Mouse (Mus musculus) left cerebral cortex, postnatal 36 days (tissue): ENCODE measurements around the gene Clstn3. TPM values are rescaled to one million over a fixed set of nuclear protein-coding genes. Genes with fewer than 3 reads are reported as not detected.

Source experiments
- DNase-seq, 2 experiments: peaks; one replicate each; pipeline ENCODE4 v3.0.0; 2021 to 2022; ENCODE audit warnings: low spot score in 2 of 2, mixed read lengths in 1 of 2
- intact Hi-C: fragments of 180-260 bp; cut with DNase I; formaldehyde crosslinking; loops from one replicate; pipeline ENCODE4 v1.15.1; 2025
- total RNA-seq, 2 experiments: library from RNA; stranded (reverse); gene quantifications; 2 replicates each; pipeline ENCODE4 v1.2.3; 2021

The Clstn3 gene
- total RNA-seq, 2 experiments from 2014 or later, result 362 to 401 TPM

DNA sequence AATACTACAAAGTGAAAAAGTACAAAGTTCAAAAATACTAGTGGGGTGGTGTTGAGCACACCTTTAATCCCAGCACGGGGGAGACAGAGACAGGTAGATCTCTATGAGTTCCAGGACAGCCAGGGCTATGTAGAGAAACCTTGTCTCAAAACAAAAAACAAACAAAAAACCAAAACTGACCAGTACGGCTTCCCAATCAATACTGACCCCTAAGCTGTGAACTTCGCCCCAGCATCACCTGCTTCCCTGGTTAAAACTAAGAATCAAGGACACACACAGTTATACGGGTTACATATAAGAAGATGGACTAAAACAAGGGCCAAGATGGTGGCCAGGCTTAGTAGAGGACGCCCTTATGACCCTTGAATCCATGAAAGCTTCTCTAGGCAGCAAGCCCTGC lies 8.4 kb downstream of the Clstn3 start:
- intact Hi-C loops, result no loop called here

DNA sequence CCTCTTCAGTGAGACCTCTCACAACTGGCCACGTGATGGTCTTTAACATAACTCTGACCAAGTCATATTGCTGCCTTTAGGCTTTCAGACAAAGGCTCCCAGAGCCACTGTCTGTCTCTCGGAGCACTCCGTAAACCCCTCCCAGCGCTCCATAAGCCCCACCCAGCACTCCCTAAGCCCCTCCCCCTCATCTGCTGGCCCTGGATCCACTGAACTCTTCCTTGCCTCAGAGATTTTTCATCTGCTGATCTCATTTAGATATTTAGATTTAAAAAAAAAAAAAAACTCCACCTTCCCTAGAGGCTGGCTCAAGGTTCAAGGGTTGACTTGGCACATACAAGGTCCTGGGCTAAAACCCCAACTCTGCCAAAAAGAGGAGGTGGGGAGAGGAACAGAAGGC lies 10.8 kb downstream of the Clstn3 start:
- intact Hi-C loops, result no loop called here
- DNase-seq, result no peak

More for the DNA sequence above, 8.4 kb downstream of the Clstn3 start:
- DNase-seq, result no peak

DNA sequence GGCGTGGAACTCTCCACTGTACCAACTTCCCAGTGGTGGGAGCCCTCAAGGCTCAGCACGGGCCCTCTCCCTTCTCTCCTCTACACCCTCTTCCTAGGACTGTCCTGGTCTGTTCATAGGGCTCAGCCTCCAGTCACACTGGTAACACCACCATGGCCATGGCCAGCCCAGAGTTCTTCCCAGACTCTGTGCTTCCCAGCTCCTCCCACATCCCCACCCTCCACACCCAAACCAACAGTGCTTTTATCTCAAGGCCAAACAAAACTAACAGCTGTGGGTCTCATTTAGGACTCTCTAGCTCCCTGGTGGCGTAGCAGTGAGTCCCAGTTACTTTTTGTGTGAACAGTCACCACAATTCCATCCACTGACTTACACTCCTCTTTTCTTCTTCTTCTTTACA lies 12.6 kb downstream of the Clstn3 start:
- intact Hi-C loops, result no loop called here
- DNase-seq, result no peak

DNA sequence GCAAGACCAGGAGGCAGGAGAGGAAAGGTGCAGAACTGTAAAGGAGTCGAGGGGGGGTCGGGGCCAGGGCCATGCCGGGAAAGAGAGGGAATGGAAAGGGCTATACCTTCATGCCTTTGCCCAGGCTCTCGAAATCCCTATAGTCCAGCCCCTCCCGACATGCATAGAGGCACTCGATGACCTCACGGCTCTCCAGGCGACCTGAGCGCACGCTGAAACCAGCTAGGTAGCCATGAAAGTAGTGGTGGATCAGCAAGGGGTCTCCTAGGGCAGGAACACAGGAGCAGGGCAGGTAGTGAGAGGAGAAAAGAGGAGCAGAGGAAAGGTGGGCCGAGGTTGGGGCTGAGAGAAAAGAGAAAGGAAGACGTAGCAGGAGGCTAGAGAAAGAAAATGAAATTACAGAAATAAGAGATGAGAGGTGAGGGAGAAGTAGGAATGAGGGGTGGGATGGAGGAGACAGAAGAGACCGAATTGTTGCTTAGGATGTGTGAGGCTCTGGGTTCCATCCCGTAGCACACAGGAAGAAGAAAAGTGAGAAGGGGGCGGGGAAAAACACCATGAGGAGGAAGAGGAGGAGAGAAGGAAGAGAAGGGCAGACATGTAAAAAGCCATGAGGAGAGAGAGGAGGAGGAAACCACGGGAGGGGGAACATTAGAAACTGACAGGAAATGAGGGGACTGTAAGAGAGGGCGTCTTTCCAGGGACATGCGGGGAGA lies 14.8 kb downstream of the Clstn3 start:
- intact Hi-C loops, result loop anchor here (1.0 kb wide), 1 partner anchor 35 kb away; the partner anchor contains the start of gene Pex5
- DNase-seq, result no peak

DNA sequence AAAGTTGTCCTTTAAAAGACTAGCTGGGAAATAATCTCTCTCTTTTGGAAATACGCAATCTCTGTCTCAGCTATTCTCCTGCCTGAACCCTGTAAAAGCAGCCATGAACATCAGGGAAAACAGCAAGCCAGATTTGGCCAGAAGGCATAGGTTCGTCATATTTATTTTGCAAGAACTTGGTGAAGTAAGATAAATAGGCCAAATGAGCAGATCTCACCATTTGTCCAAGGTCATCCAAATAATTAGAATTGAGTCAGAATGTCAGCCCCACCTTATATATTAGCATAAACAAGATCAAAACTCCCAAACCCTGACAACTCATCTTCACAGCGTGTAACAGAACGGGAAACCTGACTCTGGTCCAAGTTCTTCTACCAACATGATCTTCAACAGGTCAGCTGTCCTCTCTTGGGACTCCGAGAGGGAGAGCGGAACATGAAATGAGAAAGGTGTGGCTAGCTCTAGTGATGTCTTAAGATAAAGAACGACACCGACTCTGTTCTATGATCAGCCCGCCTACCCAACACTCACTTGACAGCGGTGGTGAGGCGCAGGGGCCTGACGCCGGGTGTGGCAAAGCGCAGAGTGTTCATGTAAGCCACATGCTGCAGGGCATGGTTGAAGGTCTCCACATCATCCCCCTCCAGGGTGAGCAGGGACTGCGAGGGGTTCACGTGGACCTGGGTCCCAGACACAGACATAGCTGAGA lies 15.5 kb downstream of the Clstn3 start:
- intact Hi-C loops, result loop anchor here (1.0 kb wide), 1 partner anchor 34 kb away; the partner anchor contains the start of gene Pex5
- DNase-seq, result no peak

DNA sequence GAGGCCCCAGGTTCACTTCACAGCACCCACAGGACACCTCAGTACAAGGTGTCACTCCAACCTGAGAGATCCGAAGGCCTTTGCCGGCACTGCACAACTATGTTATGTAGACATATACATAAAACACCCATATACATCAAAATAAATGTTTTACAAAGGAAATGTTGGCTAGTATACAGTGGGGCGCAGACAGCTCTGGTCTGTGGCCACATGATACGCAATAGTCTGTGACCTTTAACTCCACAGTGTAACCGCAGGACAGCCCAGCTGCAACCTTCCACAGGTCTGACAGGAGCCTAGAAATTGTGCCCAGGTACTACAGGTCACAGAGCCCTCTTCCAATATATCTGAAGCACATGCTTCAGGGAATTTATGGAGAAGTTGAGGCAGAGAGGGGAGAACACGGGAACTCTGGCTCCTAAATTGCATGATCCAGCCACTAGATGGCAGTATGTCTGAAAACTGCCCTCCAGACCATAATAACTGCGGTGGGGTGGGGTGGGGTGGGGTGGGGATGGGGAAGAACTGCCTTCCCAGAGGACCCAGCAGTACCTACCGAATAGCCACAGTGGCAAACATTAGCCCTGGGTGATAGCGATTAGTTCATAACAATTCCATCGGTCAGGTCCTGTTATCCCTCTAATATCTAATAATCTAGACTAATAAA lies 16.3 kb downstream of the Clstn3 start:
- intact Hi-C loops, result no loop called here
- no peak for DNase-seq

DNA sequence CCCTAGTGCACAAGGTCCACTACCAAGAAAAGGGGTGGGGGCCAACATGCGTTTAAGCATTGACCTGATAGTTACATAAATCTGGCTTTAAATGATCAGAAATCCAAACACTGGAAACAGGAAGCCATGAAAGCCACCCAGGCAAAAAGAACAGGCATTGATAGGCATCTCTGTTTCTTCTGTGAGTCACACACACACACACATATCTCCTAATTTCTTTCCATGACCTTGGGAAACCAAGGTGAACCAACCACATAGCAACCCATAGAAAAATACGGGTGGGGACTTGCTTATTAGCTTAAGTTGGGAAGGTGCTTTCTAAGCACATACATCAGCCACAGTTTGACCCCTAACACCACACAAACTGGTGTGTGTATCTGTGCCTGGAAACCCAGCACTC lies 17.2 kb downstream of the Clstn3 start:
- no peak for DNase-seq
- intact Hi-C loops, result no loop called here

DNA sequence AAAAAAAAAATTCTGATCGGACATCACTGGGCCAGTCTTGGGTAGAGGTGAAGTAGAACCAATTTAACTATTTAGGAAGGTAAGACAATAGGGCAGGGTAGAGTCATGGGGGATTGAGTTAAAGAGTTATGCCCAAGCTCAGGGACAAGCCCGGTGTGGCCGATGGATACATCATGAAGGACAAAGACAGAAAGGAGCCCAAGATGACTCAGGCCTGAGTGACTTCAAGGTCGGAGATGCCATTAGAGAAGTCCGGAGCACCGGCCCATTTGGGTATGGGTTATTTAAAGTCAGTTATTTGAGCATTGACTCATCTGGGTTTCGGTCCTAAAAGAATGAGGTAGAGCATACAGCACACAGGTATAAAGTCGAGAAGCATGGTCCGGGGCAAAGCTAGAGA lies 18.1 kb downstream of the Clstn3 start:
- DNase-seq, result no peak
- intact Hi-C loops, result no loop called here

DNA sequence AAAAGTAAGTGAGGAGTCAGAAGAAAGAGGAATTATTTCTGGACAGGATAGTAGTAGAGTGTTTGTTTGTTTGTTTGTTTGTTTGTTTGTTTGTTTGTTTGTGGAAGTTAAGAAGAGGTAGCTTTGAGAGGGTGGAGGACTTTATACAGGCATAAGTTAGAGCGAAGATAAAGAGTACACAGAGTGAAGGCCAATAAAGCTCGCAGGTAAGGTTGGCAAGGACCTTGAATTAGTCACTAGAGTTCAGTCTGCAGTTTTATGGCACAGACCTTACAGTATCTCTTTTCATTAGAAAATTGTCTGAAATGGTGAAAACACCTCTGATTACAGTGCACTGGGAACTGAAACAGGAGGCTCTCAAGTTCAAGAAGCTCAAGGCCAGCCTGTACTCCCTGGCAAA lies 18.6 kb downstream of the Clstn3 start:
- DNase-seq, result no peak
- intact Hi-C loops, result no loop called here

DNA sequence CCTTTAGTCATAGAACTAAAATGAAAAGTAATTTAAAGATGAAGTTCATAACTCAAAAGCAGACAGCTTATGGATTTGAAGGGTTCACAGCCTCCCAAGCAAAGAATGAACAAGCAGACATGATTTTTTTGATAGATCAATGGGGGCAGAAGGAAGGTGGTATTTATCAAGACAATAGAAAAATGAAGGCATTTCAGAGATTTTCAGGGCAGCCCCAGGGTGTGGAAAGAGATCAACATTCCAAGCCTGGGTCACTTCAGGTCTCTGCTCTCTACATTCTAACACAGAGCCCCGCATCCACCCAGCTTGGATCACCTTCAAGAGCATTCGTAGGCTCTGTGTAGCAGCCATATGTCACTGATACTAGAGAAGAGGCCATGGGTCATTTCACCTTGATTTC lies 21.3 kb downstream of the Clstn3 start:
- DNase-seq, result no peak
- intact Hi-C loops, result no loop called here

DNA sequence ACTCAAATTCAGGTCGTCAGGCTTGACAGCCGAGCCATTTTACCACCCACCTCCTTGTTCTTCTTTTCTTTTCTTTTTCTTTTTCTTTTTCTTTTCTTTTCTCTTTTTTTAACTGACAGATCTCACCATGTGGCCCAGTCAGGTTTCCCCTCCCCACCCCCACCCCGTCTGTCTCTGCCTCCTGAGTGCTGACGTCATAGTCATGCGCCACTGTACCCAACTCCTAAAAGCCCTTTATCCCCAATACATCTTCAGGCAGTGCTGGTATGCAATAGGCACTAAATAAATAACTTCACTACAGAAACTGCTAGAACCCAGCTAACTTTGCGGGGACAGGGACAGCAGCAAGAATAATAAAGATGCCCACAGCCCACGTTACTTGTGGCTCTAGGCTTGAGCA lies 28.3 kb downstream of the Clstn3 start:
- intact Hi-C loops, result no loop called here
- DNase-seq, result no peak

DNA sequence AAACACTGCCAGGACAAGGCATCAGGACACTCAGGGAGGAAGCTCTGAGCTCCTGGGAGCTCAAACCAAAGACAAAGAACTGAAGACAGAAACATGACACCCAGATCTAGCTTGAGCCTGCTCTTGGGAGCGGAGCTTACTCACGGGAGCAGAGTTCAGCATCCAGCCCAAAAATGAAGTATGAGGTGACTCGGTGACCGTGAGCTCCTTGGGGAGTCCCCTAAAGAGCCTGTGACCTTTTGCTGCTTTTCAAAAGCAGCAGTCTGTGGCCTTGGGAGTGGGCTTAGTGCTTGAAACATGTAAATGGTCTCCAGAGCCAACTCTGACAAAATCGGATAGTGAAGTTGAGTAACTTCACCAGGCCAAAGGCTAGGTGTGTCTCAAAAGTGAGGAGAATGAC lies 29.4 kb downstream of the Clstn3 start:
- intact Hi-C loops, result no loop called here
- DNase-seq, result no peak

DNA sequence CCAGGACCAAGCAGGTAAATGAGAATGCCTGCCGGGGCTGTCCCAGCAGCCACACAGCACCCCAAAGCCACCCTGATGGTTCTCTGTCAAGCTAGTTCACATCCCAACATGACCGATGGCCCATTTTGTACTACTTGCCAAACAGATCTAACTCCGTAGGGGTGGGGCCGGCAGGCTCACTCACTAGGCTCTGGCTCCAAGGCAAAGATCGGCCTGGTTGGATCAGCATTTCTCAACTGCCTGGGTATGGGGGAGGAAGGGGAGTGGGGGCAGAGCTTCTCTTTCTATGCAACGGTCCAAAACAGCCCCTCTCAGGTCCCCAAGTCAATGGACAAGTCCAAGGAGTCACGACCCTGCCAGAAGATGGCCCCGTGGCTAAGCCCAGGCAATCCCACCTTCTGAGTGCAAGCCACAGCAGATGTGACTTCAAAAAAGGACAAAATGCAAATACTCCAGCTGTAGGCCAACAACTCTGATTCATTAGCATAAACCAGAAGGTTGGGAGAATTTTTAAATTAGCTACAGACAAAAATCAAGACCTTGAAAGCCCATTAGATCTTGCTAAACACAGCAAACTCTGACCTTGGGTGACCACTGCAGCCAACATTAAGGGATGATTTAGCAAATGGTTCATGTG lies 30.8 kb downstream of the Clstn3 start:
- intact Hi-C loops, result no loop called here
- DNase-seq, result no peak

DNA sequence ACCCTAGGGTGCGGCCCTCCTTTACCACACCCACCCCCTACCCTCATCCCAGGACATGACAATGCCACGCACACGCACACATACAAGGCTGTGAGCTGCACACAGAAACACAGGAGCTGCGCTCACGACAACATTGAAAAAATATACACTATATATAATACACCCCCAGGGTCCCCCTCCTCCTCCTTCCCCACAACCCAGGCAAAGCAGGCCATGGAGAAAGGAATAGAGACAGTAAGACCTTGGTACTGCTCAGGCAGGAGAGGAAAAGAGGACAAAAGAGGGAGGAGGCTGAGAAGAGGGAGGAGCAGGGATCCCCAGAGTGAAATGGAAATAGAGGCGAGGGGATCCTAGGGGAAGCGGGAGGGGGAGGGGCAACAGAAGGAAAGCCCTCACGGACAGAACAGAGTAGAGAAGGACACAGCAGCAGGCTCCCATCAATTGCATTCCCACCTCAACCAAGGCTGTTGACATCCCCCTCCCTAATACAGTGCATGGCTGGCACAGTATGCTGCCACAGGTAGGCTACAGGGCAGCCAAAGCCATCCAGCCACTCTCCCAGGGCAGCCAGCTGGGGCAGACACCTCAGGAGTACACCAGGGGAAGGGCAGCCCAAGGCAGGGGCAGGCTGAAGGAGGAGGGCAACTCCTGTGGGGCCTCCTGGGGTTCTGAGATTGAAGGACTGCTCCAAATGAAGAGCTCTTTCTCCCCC lies 33.7 kb downstream of the Clstn3 start:
- DNase-seq, result no peak
- intact Hi-C loops, result no loop called here

DNA sequence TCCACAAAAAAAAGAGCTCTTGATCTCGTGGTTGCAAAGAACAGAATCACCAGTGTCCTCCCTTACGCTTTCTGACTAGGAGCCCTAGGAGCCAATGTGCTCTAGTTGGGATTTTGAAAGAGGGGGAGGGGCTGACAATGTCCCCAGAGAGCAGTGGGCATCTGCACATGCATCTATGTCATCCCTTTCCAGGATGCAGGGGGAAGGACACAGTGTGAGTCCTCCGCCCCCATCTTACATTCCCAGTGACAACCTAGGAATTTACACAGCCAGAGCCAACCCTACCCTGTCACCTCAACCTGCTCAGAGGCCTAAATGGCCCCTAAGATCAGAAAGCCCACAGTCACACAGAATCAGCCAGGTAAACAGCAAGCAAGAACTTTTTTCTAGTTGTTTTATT lies 34.2 kb downstream of the Clstn3 start:
- intact Hi-C loops, result no loop called here
- DNase-seq, result no peak

DNA sequence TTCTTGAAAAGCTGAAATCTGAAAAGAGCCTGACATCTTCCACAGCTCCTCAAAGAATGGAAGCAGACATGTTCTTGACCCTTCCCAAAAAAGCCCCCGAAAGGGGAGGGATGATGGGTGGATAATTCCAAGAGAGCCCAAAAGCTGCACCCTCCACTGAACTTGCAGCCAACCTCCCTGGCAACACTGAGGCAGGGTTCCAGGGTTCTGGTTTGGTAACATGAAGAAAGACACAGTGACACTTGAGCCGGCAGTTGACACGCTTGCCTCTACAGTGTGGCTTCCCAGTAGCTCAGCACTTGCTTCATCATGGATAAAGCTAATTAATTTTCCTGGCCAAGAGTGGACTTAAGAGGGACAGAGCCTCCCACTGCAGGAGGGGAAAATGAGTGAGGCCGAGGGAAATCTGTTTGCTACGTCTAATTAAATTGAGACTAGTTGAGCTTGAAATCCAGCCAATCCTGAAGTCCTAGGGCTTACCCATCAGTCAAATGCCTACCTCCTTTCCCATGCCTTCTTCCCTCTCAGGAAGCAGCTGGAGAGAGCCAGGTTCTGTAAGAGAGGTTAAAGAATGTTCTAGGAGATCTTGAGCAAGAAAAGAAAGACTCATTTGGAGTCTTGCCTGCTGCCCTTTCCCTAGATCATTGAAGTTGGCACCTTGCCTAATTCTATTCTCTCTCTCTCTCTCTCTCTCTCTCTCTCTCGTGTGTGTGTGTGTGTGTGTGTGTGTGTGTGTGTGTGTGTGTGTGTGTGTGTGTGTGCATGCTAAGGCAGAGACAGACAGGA lies 36.6 kb downstream of the Clstn3 start:
- intact Hi-C loops, result no loop called here
- no peak for DNase-seq

DNA sequence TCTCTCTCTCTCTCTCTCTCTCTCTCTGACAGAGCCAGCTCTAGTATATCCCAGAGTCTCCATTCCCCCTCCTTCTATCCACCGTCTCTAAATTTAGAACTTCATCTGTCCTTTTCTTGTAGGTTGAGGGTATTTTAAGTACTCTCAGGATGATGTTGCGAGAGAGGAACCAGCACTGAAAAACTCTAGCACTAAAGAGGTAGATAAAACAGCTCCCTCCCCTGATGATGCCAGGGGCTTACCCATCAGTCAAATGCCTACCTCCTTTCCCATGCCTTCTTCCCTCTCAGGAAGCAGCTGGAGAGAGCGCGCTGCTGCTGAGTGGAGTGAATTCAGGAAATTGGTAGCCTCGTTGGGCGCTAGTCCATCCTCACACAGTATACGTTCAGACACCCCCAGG lies 37.3 kb downstream of the Clstn3 start:
- intact Hi-C loops, result no loop called here
- DNase-seq, result no peak

DNA sequence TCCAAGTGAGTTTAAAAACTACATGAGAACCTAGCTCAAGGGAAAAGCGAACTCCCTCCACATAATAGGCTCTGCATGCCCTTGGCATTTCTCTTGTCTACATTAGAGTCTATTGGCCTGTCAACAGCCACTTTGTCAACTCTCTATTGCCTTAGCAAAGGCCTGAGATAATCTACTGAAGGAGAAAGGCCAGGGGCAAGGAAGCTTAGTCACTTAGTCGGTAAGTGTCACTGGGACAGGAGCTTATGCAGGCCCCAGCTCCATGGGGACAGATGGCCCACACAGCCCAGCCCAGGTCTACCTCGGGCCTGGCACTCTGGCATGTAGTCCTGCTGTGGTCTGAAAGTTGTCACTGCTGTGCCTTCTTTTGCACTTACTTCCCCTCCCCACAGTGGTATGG lies 38.0 kb downstream of the Clstn3 start:
- intact Hi-C loops, result no loop called here
- no peak for DNase-seq

DNA sequence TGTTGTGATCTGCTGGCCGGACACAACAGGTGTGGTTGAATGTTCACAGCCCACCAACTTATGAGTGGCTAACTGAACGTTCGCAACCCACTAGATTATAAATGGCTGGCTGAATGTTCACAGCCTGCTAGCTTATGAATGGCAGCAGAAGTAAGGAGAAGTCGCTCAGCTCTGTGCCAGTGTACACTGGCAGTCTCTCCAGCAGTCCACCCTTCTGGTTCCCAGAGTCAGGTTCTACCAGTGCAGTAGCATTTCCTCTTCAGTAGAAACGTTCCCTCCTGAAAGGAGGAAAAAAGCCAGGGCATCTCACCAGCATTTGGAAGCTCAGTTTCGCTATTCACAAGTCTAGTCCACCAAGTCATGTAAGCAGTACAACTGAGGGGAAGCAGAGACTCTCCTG lies 39.1 kb downstream of the Clstn3 start:
- DNase-seq, result no peak
- intact Hi-C loops, result no loop called here
